Mouse (Mus musculus): ENCODE data around the gene Fstl1.
A peak's percentile ranks its signal among the peaks of the same experiment; 100 is the strongest.

Fstl1 gene

GRCm38 (mm10) chr16:37788367-37789014 is 11.8 kb downstream of the Fstl1 start:
- peak; percentile 43 for DNase-seq

DNA sequence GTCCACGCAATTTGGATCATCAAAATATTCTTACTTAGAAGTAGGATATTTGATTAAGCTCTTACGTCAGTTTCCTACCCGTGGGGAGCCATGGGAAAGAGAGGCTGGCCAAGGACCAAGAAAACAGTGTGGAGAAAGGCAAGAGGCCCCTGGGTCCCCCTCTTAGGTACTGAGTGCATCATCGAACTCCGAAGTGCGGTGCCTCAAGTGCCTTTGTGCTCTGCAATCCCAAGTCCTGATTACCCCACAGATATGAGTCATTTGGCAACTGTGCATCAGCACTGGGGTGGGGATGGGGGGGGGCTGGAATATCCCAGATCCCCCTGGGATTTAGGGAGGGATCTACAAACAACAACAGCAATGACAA is 12.3 kb downstream of the Fstl1 start:
- no peak for DNase-seq

DNA sequence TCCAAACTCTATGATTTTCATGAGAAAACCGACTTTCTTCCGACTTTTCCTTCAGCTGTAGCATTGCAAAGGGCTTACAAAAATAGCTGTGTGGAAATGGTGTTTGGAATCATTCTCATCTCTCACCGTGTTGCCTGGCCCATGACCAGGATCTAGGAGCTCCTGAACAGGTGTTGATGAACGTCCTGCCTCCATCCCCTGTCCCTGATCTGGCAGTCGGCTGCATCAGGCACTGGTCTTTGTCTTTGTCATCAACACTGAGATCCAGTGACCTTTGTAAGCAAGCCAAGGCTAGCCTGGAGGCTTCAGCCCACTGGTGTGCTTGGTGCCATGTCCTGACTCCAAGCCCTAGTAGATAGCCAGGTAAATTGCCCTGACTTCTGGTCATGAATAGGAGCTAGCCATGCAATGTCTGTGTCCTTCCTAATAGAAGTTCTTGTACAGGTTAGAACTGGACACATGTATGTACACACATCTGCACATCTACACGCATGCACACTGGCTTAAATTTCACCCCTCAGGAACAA is 12.8 kb downstream of the Fstl1 start:
- no peak for DNase-seq

DNA sequence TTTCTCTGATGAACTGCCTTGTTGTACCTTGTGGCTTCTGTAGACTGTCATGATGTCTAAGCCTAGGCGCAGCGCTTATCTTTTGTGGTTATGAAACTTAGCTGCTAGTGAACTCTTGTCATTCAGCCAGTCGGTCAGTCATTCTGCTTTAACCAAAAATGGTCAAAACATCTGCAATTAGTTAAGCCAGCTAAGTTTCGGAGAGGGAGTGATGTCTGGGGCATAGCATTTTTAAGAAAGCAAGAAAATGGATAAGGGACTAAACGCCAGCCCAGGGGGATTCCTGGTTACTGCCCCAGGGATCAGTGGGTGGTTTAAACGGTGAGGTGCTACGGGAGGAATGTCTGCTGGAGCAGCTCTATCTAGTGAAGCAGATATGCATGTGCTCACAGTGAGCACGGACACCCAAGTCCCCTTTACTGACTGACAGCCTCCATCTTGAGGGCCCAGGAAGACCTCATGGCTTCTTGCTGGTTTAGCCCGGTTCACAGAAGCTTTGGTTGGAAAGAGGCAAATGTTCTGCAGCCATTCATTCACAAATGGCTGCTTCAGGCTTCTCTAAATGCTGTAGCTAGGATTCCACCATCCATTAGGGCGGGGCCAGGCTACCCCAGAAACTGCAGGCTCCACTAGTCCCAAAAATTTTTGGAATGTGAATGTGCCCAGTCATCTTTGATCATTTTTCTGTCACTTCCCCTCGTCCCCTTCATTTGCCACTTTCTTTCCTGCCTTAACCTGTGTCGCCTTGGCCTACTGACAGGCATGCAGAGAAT is 13.5 kb downstream of the Fstl1 start:
- no peak for DNase-seq

GRCm38 (mm10) chr16:37790781-37791175 is 14.1 kb downstream of the Fstl1 start:
- no peak for DNase-seq

DNA sequence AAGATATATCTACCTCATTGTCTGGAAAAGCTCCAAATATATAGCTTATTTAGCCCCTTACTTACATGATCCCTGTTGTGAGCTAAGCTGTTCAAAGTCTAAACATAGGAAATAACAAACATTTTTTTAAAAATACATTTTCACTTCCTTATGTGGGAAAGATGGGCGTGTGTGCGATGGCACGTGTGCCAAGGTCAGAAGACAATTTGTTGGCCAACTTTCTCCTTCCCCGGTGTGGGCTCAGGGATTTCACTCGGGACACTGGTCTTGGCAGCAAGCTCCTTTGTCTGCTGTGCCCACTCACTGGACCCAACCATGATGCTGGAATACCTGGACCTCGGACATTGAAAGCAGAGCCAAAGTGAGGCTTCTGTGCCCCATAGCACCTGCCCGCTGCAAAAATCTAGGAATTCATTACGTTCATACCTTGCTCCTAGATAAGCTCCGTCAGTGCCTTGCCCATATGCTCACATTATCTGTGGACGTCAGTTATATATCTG is 19.0 kb downstream of the Fstl1 start:
- DNase-seq: no peak

- DNase-seq: no peak
These were observed 19.6 kb downstream of the Fstl1 start for GRCm38 (mm10) chr16:37796270-37796669.

- no peak for DNase-seq
These were observed 24.4 kb downstream of the Fstl1 start for GRCm38 (mm10) chr16:37801097-37801496.

GRCm38 (mm10) chr16:37802686-37803295 is 26.1 kb downstream of the Fstl1 start:
- DNase-seq: peak; percentile 58

DNA sequence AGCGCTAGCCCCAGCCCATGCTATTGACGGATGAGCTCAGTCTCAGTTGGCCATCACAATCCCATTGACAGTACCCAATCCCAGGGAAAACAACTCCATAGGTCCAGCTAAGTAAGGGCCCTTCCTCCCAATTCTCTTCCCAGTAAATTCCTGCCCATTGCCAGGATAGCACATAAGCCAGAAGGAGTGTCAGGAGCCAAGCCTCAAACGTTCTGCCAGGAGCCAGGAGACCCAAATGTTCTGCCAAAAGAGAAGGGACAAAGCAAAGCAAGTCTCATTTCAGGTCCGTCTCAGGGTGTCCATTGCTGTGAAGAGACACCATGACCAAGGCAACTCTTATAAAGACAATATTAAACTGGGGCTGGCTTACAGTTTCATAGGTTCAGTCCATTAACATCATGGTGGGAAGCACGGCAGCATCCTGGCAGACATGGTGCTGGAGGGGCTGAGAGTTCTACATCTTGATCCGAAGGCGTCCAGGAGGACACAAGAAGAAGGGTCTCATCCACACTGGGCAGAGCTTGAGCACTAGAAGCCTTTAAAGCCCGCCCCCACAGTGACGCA is 26.8 kb downstream of the Fstl1 start:
- DNase-seq: no peak

DNA sequence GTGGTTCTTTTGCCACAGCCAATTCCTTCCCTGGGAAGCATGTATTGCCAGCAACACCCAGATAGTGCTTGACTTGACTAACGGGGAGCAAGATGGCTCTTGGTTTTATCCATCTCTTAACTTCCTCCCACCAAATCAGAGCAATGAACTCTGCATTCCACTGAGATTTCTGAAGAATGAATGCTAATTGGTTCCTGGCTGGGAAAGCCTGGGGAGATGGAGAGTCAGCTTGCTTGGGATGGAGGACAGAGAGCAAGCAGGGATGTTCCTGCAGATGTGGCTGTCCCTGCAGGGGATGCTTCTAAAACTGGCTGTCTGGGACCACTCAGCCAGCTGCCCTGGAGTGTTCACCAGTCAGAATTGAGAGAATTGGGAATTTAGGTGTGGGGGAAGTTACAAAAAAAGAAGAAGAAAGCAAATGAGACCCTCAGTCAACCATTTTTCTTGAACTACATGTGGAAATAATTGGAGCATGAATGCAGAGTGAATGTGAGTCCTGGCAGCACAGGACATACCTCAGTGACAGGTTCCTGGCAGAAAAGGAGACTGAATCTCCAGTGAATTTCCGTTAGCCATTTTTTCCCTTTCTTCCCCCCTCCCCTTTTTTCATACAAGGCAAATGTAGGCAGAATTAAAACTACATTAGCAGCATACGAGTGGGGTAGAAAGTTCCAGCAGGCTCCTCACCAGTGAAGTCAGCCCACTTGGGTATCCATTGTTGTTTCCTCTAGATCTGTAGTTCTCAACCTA is 29.2 kb downstream of the Fstl1 start:
- no peak for DNase-seq

- no peak for DNase-seq
These were observed 30.6 kb downstream of the Fstl1 start for GRCm38 (mm10) chr16:37807269-37807668.

- no peak for DNase-seq
These were observed 32.4 kb downstream of the Fstl1 start for GRCm38 (mm10) chr16:37808866-37809622.

- DNase-seq: no peak
These were observed 32.9 kb downstream of the Fstl1 start for GRCm38 (mm10) chr16:37809623-37809992.

GRCm38 (mm10) chr16:37811874-37812273 is 35.2 kb downstream of the Fstl1 start:
- no peak for DNase-seq

- DNase-seq: peak; percentile 43
These were observed 35.8 kb downstream of the Fstl1 start for GRCm38 (mm10) chr16:37812474-37812886.

GRCm38 (mm10) chr16:37813691-37814382 is 37.2 kb downstream of the Fstl1 start:
- DNase-seq: no peak

- DNase-seq: peak; percentile 65
These were observed 37.8 kb downstream of the Fstl1 start for GRCm38 (mm10) chr16:37814383-37814971.

DNA sequence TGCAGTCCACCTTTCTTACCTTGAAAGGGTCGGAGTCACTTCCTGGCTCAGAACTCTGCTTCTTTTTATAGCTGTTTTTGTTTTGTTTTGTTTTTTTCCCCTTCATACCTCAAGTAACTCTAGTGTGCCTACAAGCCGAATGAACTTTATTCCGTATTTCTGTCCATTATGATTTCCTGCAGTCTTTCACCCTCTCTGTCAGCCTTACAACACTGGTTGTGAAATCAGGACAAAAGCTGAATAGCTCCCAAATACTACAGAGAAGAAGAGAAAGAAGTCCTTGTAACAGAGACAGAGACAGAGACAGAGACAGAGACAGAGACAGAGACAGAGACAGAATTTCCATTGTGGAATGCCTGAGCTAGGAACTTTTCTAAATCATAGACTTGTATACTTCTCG is 41.3 kb downstream of the Fstl1 start:
- DNase-seq: no peak

- peak; percentile 20 for DNase-seq
These were observed 47.3 kb downstream of the Fstl1 start for GRCm38 (mm10) chr16:37823949-37824348.
